Comparison of ENCODE assay signal across 21 mouse cellular contexts in genomic region chrX:99405843-99406242, GRCm38 (mm10).
"Had no signal": no experiment of that assay in that cellular context is flagged by ENCODE, and none has a peak within 500 bp of the region (broad histone marks: within the 10 kb centered on the region; RNA-seq: fewer than 3 reads in every experiment).

No protein-coding gene starts in this region.

- ATAC-seq: midbrain, embryonic 16.5 days had no signal

- H3K9ac ChIP-seq: liver, embryonic 15.5 days; lung, embryonic 14.5 days; midbrain, embryonic 12.5 days; neural tube, embryonic 13.5 days; neural tube, embryonic 15.5 days had no signal

- H3K27ac ChIP-seq: liver, embryonic 15.5 days; midbrain, embryonic 12.5 days; neural tube, embryonic 13.5 days; neural tube, embryonic 15.5 days had no signal

- H3K4me2 ChIP-seq: liver, embryonic 15.5 days; lung, embryonic 14.5 days; midbrain, embryonic 12.5 days; neural tube, embryonic 13.5 days; neural tube, embryonic 15.5 days had no signal

- H3K4me1 ChIP-seq: liver, embryonic 15.5 days; megakaryocyte, embryonic 14.5 days; neural tube, embryonic 13.5 days; neural tube, embryonic 15.5 days had no signal

- H3K36me3 ChIP-seq: liver, embryonic 15.5 days; midbrain, embryonic 10.5 days; midbrain, embryonic 12.5 days; neural tube, embryonic 13.5 days; neural tube, embryonic 15.5 days had no signal

- H3K9me3 ChIP-seq: liver, embryonic 15.5 days; megakaryocyte, embryonic 14.5 days; midbrain, embryonic 10.5 days; midbrain, embryonic 12.5 days; neural tube, embryonic 13.5 days; neural tube, embryonic 15.5 days had no signal

- DNase-seq: lung, adult 18-20 months; lung, embryonic 14.5 days; lung, postnatal 10 days; lung, postnatal 4 days; midbrain, embryonic 14.5 days; retina, postnatal 1 day; right cerebral cortex, adult 18-20 months; right cerebral cortex, postnatal 25 days; right cerebral cortex, postnatal 4 days; spleen, adult 18-20 months; thymus, adult 18-20 months; thymus, postnatal 14 days; thymus, postnatal 36 days had no signal

- H3K4me3 ChIP-seq: liver, embryonic 15.5 days; megakaryocyte, embryonic 14.5 days; midbrain, embryonic 10.5 days; midbrain, embryonic 12.5 days; myocyte; neural tube, embryonic 13.5 days; neural tube, embryonic 15.5 days had no signal

- H3K27me3 ChIP-seq: liver, embryonic 15.5 days had no signal
